Mouse (Mus musculus): Measurements from ENCODE around the gene Mthfsd. TPM values are rescaled to one million over a fixed set of nuclear protein-coding genes. Genes with fewer than 3 reads are reported as not detected.

Gene Mthfsd
- polyA plus RNA-seq, 1 experiment from 2014 or later = 36.1 TPM

DNA sequence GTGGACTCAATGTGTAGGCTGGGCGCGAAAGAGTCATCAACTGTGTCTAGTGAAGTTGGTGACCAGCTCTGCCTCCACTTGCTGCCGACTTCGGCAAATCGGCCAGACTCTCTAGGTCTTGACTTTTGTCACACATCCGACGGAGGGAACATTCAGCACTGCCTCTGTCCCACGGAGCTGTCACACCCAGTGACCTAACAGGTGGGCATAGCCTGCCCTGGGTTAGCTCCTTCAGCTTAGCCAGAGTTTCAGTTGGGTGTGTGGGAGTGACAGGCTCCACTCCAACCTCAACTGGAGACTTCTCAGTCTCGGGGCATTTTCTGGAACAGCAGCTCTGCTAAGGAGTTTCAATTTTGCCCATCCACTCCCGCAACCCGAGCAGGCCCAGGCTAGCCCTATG lies 26.3 kb upstream of the Mthfsd start:
- Histone ChIP-seq H3K27me3 (replicated peaks; ENCODE audit: insufficient read depth, low read length) (peaks cover 2% of the 10 kb centered on the region; the same call in 1 of the 2 replicates), H3K36me3 (ENCODE audit: insufficient read depth, low read length) (no peaks in the 10 kb centered on the region), H3K4me3 (ENCODE audit: low read depth, low read length) (no peak overlapping the region), H3K4me2 (replicated peaks; ENCODE audit: low read depth, low read length) (no peak overlapping the region), H3K9ac (replicated peaks; ENCODE audit: low read depth) (no peak overlapping the region), H3K4me1 (ENCODE audit: insufficient read depth, low read depth, low read length) (no peaks in the 10 kb centered on the region), H3K27ac (ENCODE audit: low read length) (no peak overlapping the region), H3K9me3 (ENCODE audit: low read length) (no peaks in the 10 kb centered on the region)
- ATAC-seq (no peak), DNase-seq (ENCODE audit: low spot score) (no peak)
- TF ChIP-seq CTCF (IDR thresholded peaks at IDR 0.05) (no peak), EP300 (IDR thresholded peaks at IDR 0.05) (no peak)
- 83% methylated on average over 11 of the region's 11 CpGs for WGBS

DNA sequence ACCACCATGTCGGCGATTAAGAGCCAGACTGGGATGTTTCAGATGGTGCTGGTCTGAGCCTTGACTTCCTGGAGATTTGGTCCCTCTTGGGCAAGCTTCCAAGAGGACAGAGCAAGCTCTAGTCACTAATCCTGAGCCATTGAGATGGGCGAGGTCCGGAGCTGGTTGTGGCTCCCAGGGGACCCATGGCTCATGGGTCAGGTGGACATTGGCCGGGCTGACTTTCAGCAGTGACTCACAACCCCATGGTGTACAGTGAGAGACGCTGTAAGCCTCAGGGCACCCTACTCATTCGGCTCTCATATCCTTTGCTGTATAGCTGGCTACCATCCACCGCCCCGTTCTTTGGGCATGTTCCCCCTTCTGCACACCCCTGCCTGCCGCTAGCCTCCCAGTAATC lies 25.9 kb upstream of the Mthfsd start:
- no peaks in the 10 kb centered on the region for H3K9me3 ChIP-seq (ENCODE audit: low read length)
- no peak overlapping the region for H3K9ac ChIP-seq (replicated peaks; ENCODE audit: low read depth)
- no peaks in the 10 kb centered on the region for H3K36me3 ChIP-seq (ENCODE audit: insufficient read depth, low read length)
- H3K4me1 ChIP-seq (ENCODE audit: insufficient read depth, low read depth, low read length) = no peaks in the 10 kb centered on the region
- no peak overlapping the region for H3K27ac ChIP-seq (ENCODE audit: low read length)
- no peak for TF ChIP-seq EP300 (IDR thresholded peaks at IDR 0.05)
- TF ChIP-seq CTCF (IDR thresholded peaks at IDR 0.05) = no peak
- ATAC-seq (no peak), DNase-seq (ENCODE audit: low spot score) (no peak)
- peaks cover 7% of the 10 kb centered on the region; the same call in 1 of the 2 replicates for H3K27me3 ChIP-seq (replicated peaks; ENCODE audit: insufficient read depth, low read length)
- H3K4me3 ChIP-seq (ENCODE audit: low read depth, low read length) = no peak overlapping the region
- H3K4me2 ChIP-seq (replicated peaks; ENCODE audit: low read depth, low read length) = no peak overlapping the region
- WGBS = 74% methylated on average over 10 of the region's 10 CpGs

DNA sequence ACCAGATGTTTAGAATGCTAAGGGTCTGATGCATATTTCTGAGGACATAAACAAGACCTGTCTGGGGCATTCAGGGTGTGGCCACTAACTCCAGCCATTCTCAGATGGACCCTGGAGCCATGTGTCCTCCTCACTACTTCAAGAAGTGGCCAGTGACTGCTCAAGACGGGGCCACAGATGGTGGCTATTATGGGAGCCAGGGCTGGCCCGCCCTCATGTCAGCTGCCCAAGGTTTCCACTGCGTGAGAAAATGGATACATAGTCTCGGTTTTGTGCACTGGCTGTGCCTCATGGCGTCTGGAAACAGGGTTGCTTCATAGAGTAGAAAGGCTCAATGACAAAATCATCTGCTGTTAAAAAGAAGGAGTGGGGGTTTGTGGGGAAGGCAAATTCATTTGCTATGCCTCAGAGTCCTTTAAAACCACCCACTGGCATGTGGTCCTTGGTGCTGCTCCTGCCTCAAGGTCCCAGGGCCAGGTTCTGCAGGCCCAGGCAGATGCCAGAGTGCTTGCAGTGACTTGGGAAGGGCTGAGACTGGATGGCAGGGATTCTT lies 24.8 kb upstream of the Mthfsd start:
- ATAC-seq (no peak), DNase-seq (ENCODE audit: low spot score) (no peak)
- Histone ChIP-seq H3K4me2 (replicated peaks; ENCODE audit: low read depth, low read length) (no peak overlapping the region), H3K27me3 (replicated peaks; ENCODE audit: insufficient read depth, low read length) (peaks cover 17% of the 10 kb centered on the region), H3K9ac (replicated peaks; ENCODE audit: low read depth) (no peak overlapping the region), H3K4me1 (ENCODE audit: insufficient read depth, low read depth, low read length) (no peaks in the 10 kb centered on the region; the same call in 1 of the 2 replicates), H3K4me3 (ENCODE audit: low read depth, low read length) (no peak overlapping the region), H3K27ac (ENCODE audit: low read length) (no peak overlapping the region), H3K36me3 (ENCODE audit: insufficient read depth, low read length) (no peaks in the 10 kb centered on the region), H3K9me3 (ENCODE audit: low read length) (no peaks in the 10 kb centered on the region)
- no peak for TF ChIP-seq EP300 (IDR thresholded peaks at IDR 0.05)
- no peak for TF ChIP-seq CTCF (IDR thresholded peaks at IDR 0.05)
- 85% methylated on average over 5 of the region's 5 CpGs for WGBS

DNA sequence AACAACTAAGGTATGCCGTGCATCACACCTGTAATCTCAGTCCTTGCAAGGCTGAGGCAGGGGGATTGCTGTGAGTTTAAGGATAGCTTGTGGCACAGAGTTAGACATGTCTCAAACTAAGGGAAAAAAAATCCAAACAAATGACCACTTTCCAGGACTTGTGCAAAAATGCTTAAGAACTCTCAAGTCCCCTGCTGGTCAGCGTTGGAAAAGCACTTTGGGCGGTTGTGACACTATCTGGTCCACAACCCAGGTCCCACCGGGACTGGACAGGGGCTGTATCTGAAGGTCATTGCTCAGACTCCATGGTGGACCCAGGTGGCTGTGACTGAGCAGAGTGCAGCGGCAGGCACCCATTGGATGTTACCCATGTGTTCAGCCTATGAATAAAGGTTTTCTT lies 22.3 kb upstream of the Mthfsd start:
- Histone ChIP-seq H3K4me2 (replicated peaks; ENCODE audit: low read depth, low read length) (no peak overlapping the region), H3K4me3 (ENCODE audit: low read depth, low read length) (no peak overlapping the region), H3K36me3 (ENCODE audit: insufficient read depth, low read length) (no peaks in the 10 kb centered on the region), H3K9me3 (ENCODE audit: low read length) (no peaks in the 10 kb centered on the region), H3K27ac (ENCODE audit: low read length) (no peak overlapping the region), H3K27me3 (replicated peaks; ENCODE audit: insufficient read depth, low read length) (peaks cover 21% of the 10 kb centered on the region), H3K4me1 (ENCODE audit: insufficient read depth, low read depth, low read length) (peaks cover 3% of the 10 kb centered on the region; the same call in 1 of the 2 replicates), H3K9ac (replicated peaks; ENCODE audit: low read depth) (no peak overlapping the region)
- no peak for ATAC-seq
- TF ChIP-seq EP300 (IDR thresholded peaks at IDR 0.05) (no peak), CTCF (IDR thresholded peaks at IDR 0.05) (peak; percentile 75)
- 41% methylated on average over 5 of the region's 5 CpGs for WGBS
- DNase-seq (ENCODE audit: low spot score) = peak; percentile 54

DNA sequence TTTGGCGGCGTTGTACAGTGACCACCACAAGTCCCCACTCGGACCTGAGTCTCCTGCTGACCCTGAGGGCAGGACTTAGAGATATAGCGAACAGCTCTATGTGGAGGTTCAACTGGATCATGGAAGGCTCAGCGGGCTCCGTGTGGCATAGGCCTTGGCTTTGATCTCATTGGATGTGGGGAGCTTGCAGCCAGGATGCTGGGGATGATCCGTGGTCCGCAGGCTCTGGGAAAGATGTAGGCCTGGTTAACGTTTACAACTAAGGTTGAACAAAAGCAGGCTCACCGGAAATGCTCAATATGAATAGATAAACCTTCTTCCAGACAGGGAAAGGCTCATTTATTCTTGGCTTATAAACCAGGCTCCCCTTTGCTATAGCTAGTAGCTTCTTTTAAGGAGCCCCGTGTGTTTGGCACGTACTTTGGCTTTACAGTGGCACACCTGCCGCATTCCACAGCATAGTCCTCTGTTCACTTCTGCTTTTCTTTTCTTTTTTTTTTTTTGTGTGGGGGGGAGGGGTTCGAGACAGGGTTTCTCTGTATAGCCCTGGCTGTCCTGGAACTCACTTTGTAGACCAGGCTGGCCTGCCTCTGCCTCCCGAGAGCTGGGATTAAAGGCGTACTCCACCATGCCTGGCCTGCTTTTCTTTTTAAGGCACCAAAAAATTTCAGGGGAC lies 21.2 kb upstream of the Mthfsd start:
- no peak for DNase-seq (ENCODE audit: low spot score)
- no peaks in the 10 kb centered on the region for H3K36me3 ChIP-seq (ENCODE audit: insufficient read depth, low read length)
- H3K4me2 ChIP-seq (replicated peaks; ENCODE audit: low read depth, low read length) = no peak overlapping the region
- H3K9me3 ChIP-seq (ENCODE audit: low read length) = no peaks in the 10 kb centered on the region
- no peak overlapping the region for H3K27ac ChIP-seq (ENCODE audit: low read length)
- peaks cover 29% of the 10 kb centered on the region for H3K27me3 ChIP-seq (replicated peaks; ENCODE audit: insufficient read depth, low read length)
- H3K9ac ChIP-seq (replicated peaks; ENCODE audit: low read depth) = no peak overlapping the region
- 29% methylated on average over 16 of the region's 16 CpGs for WGBS
- TF ChIP-seq EP300 (IDR thresholded peaks at IDR 0.05) (no peak), CTCF (IDR thresholded peaks at IDR 0.05) (no peak)
- ATAC-seq = no peak
- no peak overlapping the region for H3K4me3 ChIP-seq (ENCODE audit: low read depth, low read length)
- peaks cover 3% of the 10 kb centered on the region; the same call in 1 of the 2 replicates for H3K4me1 ChIP-seq (ENCODE audit: insufficient read depth, low read depth, low read length)

DNA sequence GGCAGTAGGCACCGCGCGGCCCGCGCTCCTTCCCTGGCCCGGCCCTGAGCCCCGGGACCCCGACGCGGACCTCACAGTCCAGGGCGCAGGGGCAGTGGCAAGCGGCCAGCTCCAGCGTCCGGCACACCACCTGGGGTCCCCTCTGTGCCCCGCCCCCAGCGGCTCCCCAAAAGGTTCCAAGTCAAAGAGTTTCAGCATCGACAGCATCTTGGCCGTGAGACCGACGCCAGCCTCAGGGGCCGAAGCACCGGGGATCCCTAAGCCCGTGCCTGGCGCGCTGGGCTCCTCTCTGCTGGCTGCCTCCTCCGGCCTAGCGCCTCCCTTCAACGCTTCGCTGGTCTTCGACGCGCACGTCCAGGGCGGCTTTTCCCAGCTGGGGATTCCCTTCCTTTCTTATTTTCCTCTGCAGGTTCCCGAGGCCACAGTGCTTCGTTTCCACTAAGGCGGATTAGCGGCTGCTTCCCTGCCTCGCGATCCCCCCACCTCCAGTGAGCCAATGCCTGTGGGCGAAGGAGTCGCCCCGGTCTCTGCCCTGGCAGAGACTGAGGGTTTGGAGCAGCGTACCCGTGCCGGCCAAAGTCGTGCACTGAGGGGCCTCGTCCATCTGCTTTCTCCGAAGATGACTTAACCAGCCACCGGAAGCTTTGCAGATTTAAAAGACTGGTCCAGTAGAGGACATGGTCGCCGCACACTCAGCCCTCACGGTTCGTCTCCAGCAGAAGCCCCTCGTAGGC lies 20.5 kb upstream of the Mthfsd start:
- Histone ChIP-seq H3K27ac (ENCODE audit: low read length) (no peak overlapping the region), H3K4me3 (ENCODE audit: low read depth, low read length) (peak overlapping the region; percentile 14; the same call in 1 of the 2 replicates), H3K36me3 (ENCODE audit: insufficient read depth, low read length) (no peaks in the 10 kb centered on the region), H3K27me3 (replicated peaks; ENCODE audit: insufficient read depth, low read length) (peaks cover 32% of the 10 kb centered on the region), H3K9ac (replicated peaks; ENCODE audit: low read depth) (no peak overlapping the region), H3K9me3 (ENCODE audit: low read length) (no peaks in the 10 kb centered on the region), H3K4me2 (replicated peaks; ENCODE audit: low read depth, low read length) (peak overlapping the region; percentile 49), H3K4me1 (ENCODE audit: insufficient read depth, low read depth, low read length) (peaks cover 3% of the 10 kb centered on the region; the same call in 1 of the 2 replicates)
- TF ChIP-seq CTCF (IDR thresholded peaks at IDR 0.05) = no peak
- no peak for TF ChIP-seq EP300 (IDR thresholded peaks at IDR 0.05)
- DNase-seq (ENCODE audit: low spot score) (no peak), ATAC-seq (no peak)
- 2% methylated on average over 50 of the region's 55 CpGs for WGBS
